Mouse (Mus musculus): ENCODE measurements around the gene Cdc37l1. TPM values are rescaled to one million over a fixed set of nuclear protein-coding genes. Genes with fewer than 3 reads are reported as not detected.

The Cdc37l1 gene
- polyA plus RNA-seq, 1 experiment, result 4.1 TPM

GRCm38 (mm10) chr19:28990590-28991221, 554 bp downstream of the Cdc37l1 start:
- TF ChIP-seq GATA1 (IDR thresholded peaks at IDR 0.05; ENCODE audit: low read length), result no peak

- no peak for TF ChIP-seq GATA1 (IDR thresholded peaks at IDR 0.05; ENCODE audit: low read length)
Observed at GRCm38 (mm10) chr19:28991391-28991790, 1.2 kb downstream of the Cdc37l1 start.

- no peak for TF ChIP-seq GATA1 (IDR thresholded peaks at IDR 0.05; ENCODE audit: low read length)
Observed at GRCm38 (mm10) chr19:28994870-28995269, 4.7 kb downstream of the Cdc37l1 start.

- no peak for TF ChIP-seq GATA1 (IDR thresholded peaks at IDR 0.05; ENCODE audit: low read length)
Observed at GRCm38 (mm10) chr19:28995366-28995765, 5.2 kb downstream of the Cdc37l1 start.

GRCm38 (mm10) chr19:28997976-28998630, 8.0 kb downstream of the Cdc37l1 start:
- no peak for TF ChIP-seq GATA1 (IDR thresholded peaks at IDR 0.05; ENCODE audit: low read length)

- no peak for TF ChIP-seq GATA1 (IDR thresholded peaks at IDR 0.05; ENCODE audit: low read length)
Observed at GRCm38 (mm10) chr19:29008069-29008706, 18.0 kb downstream of the Cdc37l1 start.

- no peak for TF ChIP-seq GATA1 (IDR thresholded peaks at IDR 0.05; ENCODE audit: low read length)
Observed at GRCm38 (mm10) chr19:29009046-29009445, 18.9 kb downstream of the Cdc37l1 start.

GRCm38 (mm10) chr19:29011355-29011990, 21.3 kb downstream of the Cdc37l1 start:
- TF ChIP-seq GATA1 (IDR thresholded peaks at IDR 0.05; ENCODE audit: low read length), result no peak

- TF ChIP-seq GATA1 (IDR thresholded peaks at IDR 0.05; ENCODE audit: low read length), result no peak
Observed at GRCm38 (mm10) chr19:29014466-29015055, 24.4 kb downstream of the Cdc37l1 start.

GRCm38 (mm10) chr19:29015410-29016203, 25.5 kb downstream of the Cdc37l1 start:
- no peak for TF ChIP-seq GATA1 (IDR thresholded peaks at IDR 0.05; ENCODE audit: low read length)

GRCm38 (mm10) chr19:29016204-29016765, 26.1 kb downstream of the Cdc37l1 start:
- no peak for TF ChIP-seq GATA1 (IDR thresholded peaks at IDR 0.05; ENCODE audit: low read length)

GRCm38 (mm10) chr19:29016786-29017185, 26.6 kb downstream of the Cdc37l1 start:
- no peak for TF ChIP-seq GATA1 (IDR thresholded peaks at IDR 0.05; ENCODE audit: low read length)

GRCm38 (mm10) chr19:29019647-29020046, 29.5 kb downstream of the Cdc37l1 start:
- TF ChIP-seq GATA1 (IDR thresholded peaks at IDR 0.05; ENCODE audit: low read length), result no peak

- TF ChIP-seq GATA1 (IDR thresholded peaks at IDR 0.05; ENCODE audit: low read length), result no peak
Observed at GRCm38 (mm10) chr19:29021754-29022345, 31.7 kb downstream of the Cdc37l1 start.

Measured in G1E-ER4 (cell line).